Mouse (Mus musculus) ovary, postnatal 14 days (tissue): ENCODE results near the gene Boll.
"Not testable (repeated sequence)": the region's sequence is repeated elsewhere in the genome, so short reads cannot be mapped to it uniquely, and the experiment has no call there.

Experiments
- DNase-seq: peaks from one replicate; pipeline ENCODE4 v3.0.0; 2022; ENCODE audit warnings: low spot score

Gene Boll

GRCm38 (mm10) chr1:55363044-55363565 lies at the start of gene Boll:
Gene Boll (minus strand): TSS chr1:55363469.
- peak; percentile 62 for DNase-seq

DNA sequence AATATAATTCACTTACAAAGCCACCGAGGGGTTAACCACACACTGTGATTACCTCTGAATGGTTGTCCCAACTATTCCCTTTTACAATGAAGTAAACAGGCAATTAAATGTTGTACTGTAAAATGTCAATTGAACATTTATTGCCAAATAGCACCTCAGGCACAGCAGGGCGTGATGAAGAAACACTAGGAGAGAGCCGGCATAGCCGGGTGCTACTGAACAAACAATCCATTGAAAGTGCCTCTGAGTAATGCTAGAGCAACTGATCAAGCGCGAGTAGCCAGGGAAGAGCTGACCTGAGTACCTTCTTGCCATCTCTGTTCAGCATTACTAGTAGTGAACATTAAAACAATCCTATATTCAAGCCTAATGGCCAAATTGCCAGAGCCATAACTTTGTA lies 49.3 kb upstream of the Boll start:
- no peak for DNase-seq

- DNase-seq: no peak
Observed at GRCm38 (mm10) chr1:55411079-55411478, 47.8 kb upstream of the Boll start.

- no peak for DNase-seq
Observed at GRCm38 (mm10) chr1:55410670-55411069, 47.4 kb upstream of the Boll start.

DNA sequence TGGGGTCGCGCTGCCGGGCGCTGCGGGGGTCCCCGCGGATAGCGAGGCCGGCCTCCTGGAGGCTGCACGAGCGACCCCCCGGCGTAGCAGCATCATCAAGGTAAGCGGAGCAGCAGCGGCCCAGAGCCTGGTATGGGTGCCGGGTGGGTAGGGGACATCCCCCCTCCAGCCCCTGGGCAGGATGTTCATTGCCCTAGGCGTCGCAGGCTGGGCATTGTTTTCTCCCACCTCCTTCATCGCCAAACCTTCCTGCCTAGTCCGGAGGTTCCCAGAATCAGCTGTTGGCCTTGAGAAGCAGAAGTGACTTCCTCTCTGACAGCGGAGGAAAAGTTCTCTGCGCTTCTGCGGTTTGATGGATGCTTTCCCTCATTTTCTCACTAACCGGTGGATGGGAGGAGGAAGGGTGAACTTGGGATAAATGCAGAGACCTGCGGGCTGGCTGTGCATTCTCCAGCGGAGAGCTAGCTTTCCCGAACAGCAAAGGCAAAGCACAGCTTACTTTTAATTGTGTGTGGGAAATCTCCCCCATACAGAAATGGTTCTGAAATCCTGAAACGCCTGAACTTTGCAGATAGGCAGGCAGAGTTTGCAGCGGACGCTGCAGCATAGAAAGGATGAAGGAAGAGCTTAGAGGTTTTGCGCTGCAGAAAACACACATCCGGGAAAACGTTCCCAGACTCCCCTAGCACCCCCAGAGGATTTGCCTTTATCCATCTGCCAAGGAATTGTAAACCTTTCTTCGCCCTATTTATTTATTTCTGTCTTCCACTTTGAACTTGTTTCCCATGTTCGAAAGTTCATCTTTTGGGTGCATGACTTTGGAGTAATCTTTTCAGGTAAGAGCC lies 43.5 kb upstream of the Boll start:
- DNase-seq: peak; percentile 17

DNA sequence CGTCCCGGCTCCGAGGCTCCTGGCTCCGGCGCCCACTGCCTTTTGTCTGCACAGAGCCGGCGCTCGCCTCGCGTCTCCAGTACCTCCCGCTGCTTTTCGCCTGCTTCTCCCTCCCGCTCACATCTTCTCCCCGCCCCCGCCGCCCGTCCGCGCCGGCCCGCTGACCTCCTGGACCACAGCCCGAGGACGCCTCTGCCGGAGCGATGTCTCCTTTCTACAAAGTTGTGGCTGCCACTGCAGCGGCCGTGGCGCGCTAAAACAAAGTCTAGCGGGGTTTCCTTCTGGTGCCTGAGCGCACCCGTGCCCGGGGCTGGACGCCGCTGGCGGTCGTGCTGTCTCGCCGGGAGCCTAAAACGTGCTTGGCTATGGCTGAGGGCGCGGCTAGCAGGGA lies 42.7 kb upstream of the Boll start:
- peak; percentile 68 for DNase-seq

DNA sequence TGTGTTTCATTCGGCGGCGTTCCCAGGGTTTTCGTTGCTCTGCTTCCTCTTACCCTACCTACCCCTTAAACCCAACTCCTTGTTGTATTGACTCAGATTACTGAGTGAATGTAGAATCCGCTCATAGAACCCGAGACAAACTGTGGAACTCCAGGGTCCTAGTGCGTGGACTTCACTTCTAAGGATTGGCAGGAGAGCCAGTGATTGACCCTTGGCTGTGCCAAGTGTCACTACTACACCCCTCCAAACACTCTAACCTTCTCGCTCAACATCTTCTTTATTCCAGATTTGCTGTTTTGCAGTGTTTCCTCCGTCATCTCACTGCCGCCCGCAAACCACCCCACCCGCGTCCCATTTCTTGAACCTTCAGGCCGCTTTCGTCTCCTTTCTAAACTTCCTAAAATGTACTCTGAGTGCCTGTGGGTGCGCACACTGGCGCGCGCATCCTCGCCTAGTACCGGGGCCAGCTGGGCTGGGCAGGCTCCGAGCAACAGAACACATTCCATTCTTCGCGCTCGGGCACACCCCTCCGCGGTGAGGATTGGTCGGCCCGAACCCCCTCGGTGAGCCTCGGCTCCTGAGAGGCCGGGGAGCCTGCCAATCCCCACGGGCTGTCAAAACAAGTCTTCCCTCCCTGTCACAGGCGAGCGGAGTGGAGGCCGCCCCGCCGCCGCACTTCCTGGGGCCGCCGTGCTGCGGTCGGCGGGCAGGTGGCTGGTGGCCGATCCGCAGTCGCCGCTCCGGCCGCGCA lies 42.2 kb upstream of the Boll start, which contains the start of gene Plcl1:
TSS of gene Plcl1 (plus strand) at position 650 of the 751 bp plus-strand sequence.
- DNase-seq: peak; percentile 85

GRCm38 (mm10) chr1:55404439-55404838 lies 41.2 kb upstream of the Boll start:
- peak; percentile 51 for DNase-seq

GRCm38 (mm10) chr1:55399891-55400290 lies 36.6 kb upstream of the Boll start:
- DNase-seq: no peak

DNA sequence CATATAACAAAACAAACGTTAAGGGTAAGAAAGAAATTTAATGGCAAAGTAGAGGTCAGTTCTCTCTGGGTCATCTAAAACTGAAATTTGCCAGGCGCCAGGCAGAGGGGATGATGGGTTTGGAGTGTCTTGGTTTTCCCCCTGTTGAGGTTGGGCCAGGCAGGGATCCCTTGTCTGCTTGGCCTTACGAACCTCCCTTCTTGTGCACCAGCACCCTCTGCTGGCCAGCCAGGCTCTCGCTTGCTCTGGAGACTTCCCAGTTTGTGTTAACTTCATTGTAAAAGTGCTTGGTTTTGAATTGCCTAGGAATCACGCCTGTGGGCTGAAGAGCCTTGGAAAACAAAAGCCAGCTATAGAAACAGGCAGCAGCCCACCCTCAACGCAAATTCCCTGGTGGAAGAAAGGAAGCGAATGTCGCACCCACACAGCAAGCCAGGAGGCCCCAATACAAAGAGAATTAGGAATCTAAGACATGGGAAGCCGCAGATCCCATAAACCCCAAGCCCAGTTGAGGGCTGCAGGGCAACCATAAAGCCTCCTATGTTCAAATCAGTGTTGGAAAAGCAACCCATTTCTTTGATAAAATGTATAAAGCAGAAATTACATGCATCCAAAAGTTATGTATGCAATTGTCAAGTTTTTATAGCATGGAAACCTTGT lies 20.0 kb upstream of the Boll start:
- DNase-seq: peak; percentile 78

DNA sequence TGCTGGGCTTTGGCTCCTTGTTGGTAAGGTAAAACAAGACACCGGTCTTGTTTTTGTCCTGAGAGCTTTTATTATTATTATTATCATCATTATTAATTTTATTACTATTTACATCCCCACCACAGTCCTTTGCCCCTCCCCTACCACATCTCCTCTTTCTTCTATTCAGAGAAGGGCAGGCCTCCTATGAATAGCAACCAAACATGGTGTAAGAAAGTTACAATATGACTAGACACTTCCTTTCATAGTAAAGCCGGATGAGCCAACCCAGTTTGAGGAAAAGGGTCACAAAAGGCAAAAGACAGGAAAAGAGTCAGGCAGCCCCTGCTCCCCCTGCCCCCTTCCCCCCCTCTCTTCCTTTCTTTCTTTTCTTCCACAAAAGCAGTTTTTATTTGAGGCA lies 17.3 kb upstream of the Boll start:
- no peak for DNase-seq

DNA sequence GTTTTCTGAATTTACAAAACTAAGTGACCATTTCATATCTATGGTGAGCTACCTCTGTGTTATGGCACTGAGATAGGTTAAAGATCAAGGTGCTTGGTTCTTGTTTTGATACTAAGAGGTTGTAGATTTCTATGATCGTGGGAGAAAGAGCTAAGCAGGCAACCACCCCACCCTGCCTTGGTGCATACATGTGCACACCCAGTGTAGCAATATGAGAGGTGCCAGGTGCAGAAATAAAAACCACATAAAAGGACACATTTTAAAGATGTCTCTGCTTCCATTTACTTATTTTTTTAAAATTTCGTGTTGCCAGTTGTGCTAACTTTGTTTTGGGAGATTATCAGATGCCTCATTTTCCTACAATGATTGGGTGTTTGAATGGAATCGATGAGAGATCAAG lies 9.4 kb upstream of the Boll start:
- no peak for DNase-seq

DNA sequence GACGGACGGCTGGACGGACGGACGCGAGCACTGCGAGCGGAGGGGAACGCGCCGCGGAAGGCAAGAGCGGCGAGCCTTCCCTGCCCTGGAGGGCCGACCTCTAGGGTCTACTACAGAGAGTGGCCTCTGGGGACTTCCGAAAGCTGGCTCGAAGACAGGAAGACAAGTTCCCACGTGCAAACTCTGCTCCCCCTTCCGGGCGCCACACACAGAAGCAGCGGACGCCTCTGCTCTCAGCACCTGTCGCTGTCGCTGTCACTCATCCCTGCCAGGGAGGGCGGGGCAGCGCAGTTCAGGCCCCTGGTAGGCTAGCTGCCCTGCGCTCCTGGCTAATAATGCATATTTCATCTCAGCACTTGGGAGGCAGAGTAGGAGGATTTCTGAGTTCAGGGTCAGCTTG lies 317 bp upstream of the Boll start:
- DNase-seq: no peak

DNA sequence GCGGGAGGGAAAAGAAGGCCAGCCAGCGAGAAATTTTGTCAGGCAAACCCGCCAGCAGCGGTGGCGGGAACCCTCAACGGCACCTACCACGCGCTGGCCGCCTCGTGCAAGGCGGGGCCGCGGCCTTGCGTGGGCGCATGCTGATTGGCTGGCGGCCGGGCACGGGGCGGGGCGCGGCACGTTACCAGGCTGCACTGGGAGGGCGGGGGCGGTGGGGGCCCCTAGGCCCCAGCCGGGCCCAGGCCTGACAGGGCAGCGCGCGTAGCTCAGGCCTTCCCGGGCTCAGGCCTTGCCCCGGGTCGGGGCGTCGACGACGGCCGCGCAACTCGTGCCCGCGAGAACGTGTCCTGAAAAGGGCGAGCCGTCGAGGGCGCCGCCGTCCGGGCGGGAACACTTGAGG lies 635 bp downstream of the Boll start:
- DNase-seq: no peak

DNA sequence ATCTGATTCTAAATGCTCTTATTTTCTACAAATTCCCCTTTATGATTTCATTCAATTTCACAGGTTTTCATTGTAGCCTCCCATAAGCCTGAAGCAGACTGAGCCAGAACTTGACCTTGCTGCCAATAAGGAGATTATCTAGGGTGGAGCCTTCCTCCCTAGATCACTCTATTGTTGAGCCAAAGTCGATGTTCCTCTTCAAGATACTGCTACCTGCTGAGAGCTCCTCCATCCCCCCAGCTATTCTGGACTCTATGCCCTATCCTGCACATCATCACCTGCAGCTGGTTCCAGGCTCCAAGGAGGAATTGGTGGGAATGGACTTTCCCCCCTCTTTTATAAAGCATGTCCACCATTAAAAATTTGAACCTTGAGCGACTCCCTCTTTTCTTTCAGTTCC lies 11.4 kb downstream of the Boll start:
- DNase-seq: not testable (repeated sequence)

DNA sequence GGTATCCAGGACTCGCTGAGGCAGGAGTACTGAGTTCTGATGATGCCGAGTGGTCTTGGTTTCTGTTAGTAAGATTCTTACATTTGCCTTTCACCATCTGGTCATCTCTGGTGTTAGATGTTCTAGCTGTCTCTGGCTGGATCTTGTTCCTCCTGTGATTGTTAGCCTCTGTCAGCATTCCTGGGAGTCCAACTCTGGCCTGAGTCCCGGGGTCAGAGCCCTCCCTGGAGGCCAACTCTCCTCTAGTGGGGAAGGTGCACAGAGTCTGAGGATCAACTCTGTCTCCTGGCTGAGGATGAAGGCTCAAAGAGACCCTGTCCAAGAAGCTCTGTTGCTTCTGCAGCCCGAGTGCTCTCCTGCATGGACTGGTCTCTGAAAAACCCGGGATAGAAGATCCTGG lies 37.8 kb downstream of the Boll start:
- DNase-seq: not testable (repeated sequence)

DNA sequence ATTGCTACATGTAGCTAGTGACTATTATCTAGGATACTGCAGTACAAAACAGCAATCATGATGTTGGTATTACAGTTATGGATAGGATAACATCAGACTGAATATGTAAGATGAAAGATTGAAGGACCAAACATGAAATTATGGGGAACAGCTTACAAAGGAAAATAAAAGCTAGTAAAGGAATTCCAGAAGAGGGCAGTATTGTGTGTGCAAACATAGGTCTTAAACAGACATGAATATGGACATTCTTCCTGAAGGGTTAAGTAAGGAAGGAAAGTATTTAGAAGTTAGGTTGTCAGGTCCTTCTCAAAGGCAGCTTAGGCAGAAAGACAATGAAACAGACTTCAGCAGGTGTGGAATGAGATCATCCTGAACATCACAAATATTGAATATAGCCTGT lies 62.2 kb downstream of the Boll start:
- no peak for DNase-seq

DNA sequence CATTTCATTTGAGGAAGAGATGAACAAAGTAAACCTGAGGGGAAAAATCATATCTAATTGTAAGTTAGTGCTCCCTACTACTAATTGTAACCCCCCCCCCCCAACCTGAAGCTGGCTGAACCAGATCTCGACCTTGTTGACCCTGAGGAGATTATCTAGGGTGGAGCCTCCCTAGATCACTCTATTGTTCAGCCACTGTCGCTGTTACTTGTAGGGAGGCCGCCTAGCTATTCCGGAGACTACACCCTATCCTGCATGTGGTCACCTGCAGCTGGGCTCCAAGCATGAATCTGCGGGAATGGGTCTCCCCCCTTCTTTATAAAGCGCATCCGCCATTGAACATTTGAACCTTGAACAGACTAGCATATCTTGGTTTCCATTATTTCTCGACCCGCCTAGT lies 84.2 kb downstream of the Boll start:
- no peak for DNase-seq

- no peak for DNase-seq
Observed at GRCm38 (mm10) chr1:55265447-55265846, 97.8 kb downstream of the Boll start.

- no peak for DNase-seq
Observed at GRCm38 (mm10) chr1:55264385-55264784, 98.9 kb downstream of the Boll start.

GRCm38 (mm10) chr1:55246374-55246773 lies 116.9 kb downstream of the Boll start:
- no peak for DNase-seq

DNA sequence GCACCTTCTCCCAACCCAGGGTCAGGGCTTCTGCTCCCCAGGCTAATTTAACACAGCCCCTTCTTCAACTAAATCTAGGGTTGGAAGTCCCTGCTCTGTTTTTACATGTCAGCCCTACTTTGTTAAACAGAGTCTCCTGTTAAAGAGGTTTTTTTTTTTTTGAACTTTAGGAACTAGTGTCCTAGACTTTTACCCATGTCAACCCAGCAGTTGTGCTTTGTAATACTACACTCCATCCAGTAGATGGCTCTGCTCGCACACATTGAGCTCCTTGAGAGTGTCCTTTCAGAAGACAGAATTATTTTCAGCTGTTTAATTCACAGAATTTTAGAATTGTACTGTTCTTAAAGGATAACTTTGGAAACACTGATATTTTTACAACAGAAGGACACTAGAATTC lies 124.0 kb downstream of the Boll start:
- DNase-seq: no peak

DNA sequence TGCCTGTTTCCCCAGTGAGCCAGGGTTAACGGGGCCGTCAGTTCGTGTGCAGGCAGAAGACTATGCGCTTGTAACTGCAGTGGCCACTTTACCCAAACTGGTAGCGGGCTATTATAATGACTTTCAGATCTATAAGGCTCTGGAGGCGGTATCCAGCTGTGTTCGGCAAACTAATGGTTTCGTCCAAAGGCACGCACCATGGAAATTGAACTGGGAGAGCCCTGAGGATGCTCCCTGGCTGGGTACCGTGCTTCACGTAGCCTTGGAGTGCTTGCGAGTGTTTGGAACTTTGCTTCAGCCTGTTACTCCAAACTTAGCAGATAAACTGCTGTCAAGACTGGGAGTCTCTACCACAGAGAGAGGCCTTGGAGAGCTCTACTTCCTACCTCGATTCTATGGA lies 124.8 kb downstream of the Boll start:
- no peak for DNase-seq
